Mouse (Mus musculus): ENCODE measurements around the gene Sacm1l. TPM values are rescaled to one million over a fixed set of nuclear protein-coding genes. Genes with fewer than 3 reads are reported as not detected.

Gene Sacm1l
- total RNA-seq, 2 experiments from 2014 or later: 19.2 to 23.7 TPM

- DNase-seq: no peak
- intact Hi-C loops (cut with DNase I; ENCODE audit: low total_unique reads): no loop called here
Observed at GRCm38 (mm10) chr9:123531234-123531633, 1.7 kb downstream of the Sacm1l start.

- DNase-seq: no peak
- intact Hi-C loops (cut with DNase I; ENCODE audit: low total_unique reads): no loop called here
Observed at GRCm38 (mm10) chr9:123536613-123537012, 7.1 kb downstream of the Sacm1l start.

- intact Hi-C loops (cut with DNase I; ENCODE audit: low total_unique reads): no loop called here
- no peak for DNase-seq
Observed at GRCm38 (mm10) chr9:123538189-123538588, 8.6 kb downstream of the Sacm1l start.

- DNase-seq: no peak
- intact Hi-C loops (cut with DNase I; ENCODE audit: low total_unique reads): no loop called here
Observed at GRCm38 (mm10) chr9:123539093-123539492, 9.5 kb downstream of the Sacm1l start.

GRCm38 (mm10) chr9:123539823-123540222 is 10.3 kb downstream of the Sacm1l start:
- DNase-seq: no peak
- intact Hi-C loops (cut with DNase I; ENCODE audit: low total_unique reads): no loop called here

GRCm38 (mm10) chr9:123554599-123554998 is 25.0 kb downstream of the Sacm1l start:
- DNase-seq: no peak
- intact Hi-C loops (cut with DNase I; ENCODE audit: low total_unique reads): no loop called here

GRCm38 (mm10) chr9:123577360-123578192 is 48.0 kb downstream of the Sacm1l start:
- DNase-seq: no peak
- intact Hi-C loops (cut with DNase I; ENCODE audit: low total_unique reads): no loop called here

- intact Hi-C loops (cut with DNase I; ENCODE audit: low total_unique reads): no loop called here
- DNase-seq: no peak
Observed at GRCm38 (mm10) chr9:123589240-123589910, 59.8 kb downstream of the Sacm1l start.

- DNase-seq: no peak
- intact Hi-C loops (cut with DNase I; ENCODE audit: low total_unique reads): no loop called here
Observed at GRCm38 (mm10) chr9:123595194-123595593, 65.6 kb downstream of the Sacm1l start.

GRCm38 (mm10) chr9:123596910-123597309 is 67.4 kb downstream of the Sacm1l start:
- intact Hi-C loops (cut with DNase I; ENCODE audit: low total_unique reads): no loop called here
- no peak for DNase-seq

GRCm38 (mm10) chr9:123597376-123597775 is 67.8 kb downstream of the Sacm1l start:
- DNase-seq: no peak
- intact Hi-C loops (cut with DNase I; ENCODE audit: low total_unique reads): no loop called here

GRCm38 (mm10) chr9:123601529-123601928 is 72.0 kb downstream of the Sacm1l start:
- DNase-seq: no peak
- intact Hi-C loops (cut with DNase I; ENCODE audit: low total_unique reads): no loop called here

GRCm38 (mm10) chr9:123620311-123621098 is 90.9 kb downstream of the Sacm1l start:
- no peak for DNase-seq
- intact Hi-C loops (cut with DNase I; ENCODE audit: low total_unique reads): no loop called here

GRCm38 (mm10) chr9:123624741-123625140 is 95.2 kb downstream of the Sacm1l start:
- DNase-seq: no peak
- intact Hi-C loops (cut with DNase I; ENCODE audit: low total_unique reads): no loop called here

GRCm38 (mm10) chr9:123625821-123626220 is 96.3 kb downstream of the Sacm1l start:
- no peak for DNase-seq
- intact Hi-C loops (cut with DNase I; ENCODE audit: low total_unique reads): no loop called here

GRCm38 (mm10) chr9:123631666-123632065 is 102.1 kb downstream of the Sacm1l start:
- no peak for DNase-seq
- intact Hi-C loops (cut with DNase I; ENCODE audit: low total_unique reads): no loop called here

GRCm38 (mm10) chr9:123632281-123632680 is 102.7 kb downstream of the Sacm1l start, which contains the start of gene Slc6a20b:
Gene Slc6a20b (minus strand): TSS chr9:123632565.
- intact Hi-C loops (cut with DNase I; ENCODE audit: low total_unique reads): no loop called here
- DNase-seq: no peak

GRCm38 (mm10) chr9:123632993-123633392 is 103.4 kb downstream of the Sacm1l start:
- intact Hi-C loops (cut with DNase I; ENCODE audit: low total_unique reads): no loop called here
- no peak for DNase-seq

- intact Hi-C loops (cut with DNase I; ENCODE audit: low total_unique reads): no loop called here
- no peak for DNase-seq
Observed at GRCm38 (mm10) chr9:123636771-123637170, 107.2 kb downstream of the Sacm1l start.

- intact Hi-C loops (cut with DNase I; ENCODE audit: low total_unique reads): no loop called here
Observed at GRCm38 (mm10) chr9:123638231-123638630, 108.7 kb downstream of the Sacm1l start.

More at GRCm38 (mm10) chr9:123638231-123638630, 108.7 kb downstream of the Sacm1l start:
- DNase-seq: no peak

Data from gastrocnemius, postnatal 14 days (tissue).